Mouse (Mus musculus) monocyte, adult 2 months (primary cell): ENCODE data around the gene Tgfbr3.

Experiments
- DNase-seq, 2 experiments: peaks; one replicate each; pipeline ENCODE4 v3.0.0; 2022; ENCODE audit warnings: low spot score in 2 of 2, low read depth in 1 of 2

Gene Tgfbr3

GRCm38 (mm10) chr5:107119896-107120295, 169.5 kb downstream of the Tgfbr3 start:
- no peak for DNase-seq

- DNase-seq: no peak
Measured at GRCm38 (mm10) chr5:107116821-107117220, 172.6 kb downstream of the Tgfbr3 start.

GRCm38 (mm10) chr5:107112656-107113275, 176.7 kb downstream of the Tgfbr3 start:
- DNase-seq: no peak

- no peak for DNase-seq
Measured at GRCm38 (mm10) chr5:107111802-107112201, 177.6 kb downstream of the Tgfbr3 start.

GRCm38 (mm10) chr5:107110880-107111520, 178.4 kb downstream of the Tgfbr3 start:
- no peak for DNase-seq

GRCm38 (mm10) chr5:107110089-107110879, 179.1 kb downstream of the Tgfbr3 start:
- no peak for DNase-seq

- no peak for DNase-seq
Measured at GRCm38 (mm10) chr5:107109416-107109815, 180.0 kb downstream of the Tgfbr3 start.

- DNase-seq: no peak
Measured at GRCm38 (mm10) chr5:107106793-107107192, 182.6 kb downstream of the Tgfbr3 start.

GRCm38 (mm10) chr5:107106139-107106538, 183.3 kb downstream of the Tgfbr3 start:
- DNase-seq: no peak

- DNase-seq: no peak
Measured at GRCm38 (mm10) chr5:107103591-107103990, 185.8 kb downstream of the Tgfbr3 start.

- DNase-seq: no peak
Measured at GRCm38 (mm10) chr5:107102916-107103315, 186.5 kb downstream of the Tgfbr3 start.

GRCm38 (mm10) chr5:107101684-107102083, 187.7 kb downstream of the Tgfbr3 start:
- no peak for DNase-seq

GRCm38 (mm10) chr5:107101135-107101534, 188.3 kb downstream of the Tgfbr3 start:
- no peak for DNase-seq

- no peak for DNase-seq
Measured at GRCm38 (mm10) chr5:107099634-107100033, 189.8 kb downstream of the Tgfbr3 start.

GRCm38 (mm10) chr5:107099076-107099475, 190.4 kb downstream of the Tgfbr3 start:
- DNase-seq: no peak

GRCm38 (mm10) chr5:107098007-107098406, 191.4 kb downstream of the Tgfbr3 start:
- no peak for DNase-seq

GRCm38 (mm10) chr5:107097314-107097713, 192.1 kb downstream of the Tgfbr3 start:
- DNase-seq: no peak

GRCm38 (mm10) chr5:107094233-107094632, 195.2 kb downstream of the Tgfbr3 start:
- DNase-seq: no peak

- no peak for DNase-seq
Measured at GRCm38 (mm10) chr5:107093253-107093652, 196.2 kb downstream of the Tgfbr3 start.

- no peak for DNase-seq
Measured at GRCm38 (mm10) chr5:107092137-107092536, 197.3 kb downstream of the Tgfbr3 start.

- DNase-seq: no peak
Measured at GRCm38 (mm10) chr5:107089966-107090365, 199.5 kb downstream of the Tgfbr3 start.
